Mouse (Mus musculus) cerebellum, adult 8-10 months (tissue): ENCODE measurements around the gene Gxylt2.

ENCODE experiments used
- DNase-seq: peaks from one replicate; pipeline ENCODE4 v3.0.0; 2022

The Gxylt2 gene

GRCm38 (mm10) chr6:100802381-100803083 lies 98.0 kb downstream of the Gxylt2 start:
- no peak for DNase-seq

DNA sequence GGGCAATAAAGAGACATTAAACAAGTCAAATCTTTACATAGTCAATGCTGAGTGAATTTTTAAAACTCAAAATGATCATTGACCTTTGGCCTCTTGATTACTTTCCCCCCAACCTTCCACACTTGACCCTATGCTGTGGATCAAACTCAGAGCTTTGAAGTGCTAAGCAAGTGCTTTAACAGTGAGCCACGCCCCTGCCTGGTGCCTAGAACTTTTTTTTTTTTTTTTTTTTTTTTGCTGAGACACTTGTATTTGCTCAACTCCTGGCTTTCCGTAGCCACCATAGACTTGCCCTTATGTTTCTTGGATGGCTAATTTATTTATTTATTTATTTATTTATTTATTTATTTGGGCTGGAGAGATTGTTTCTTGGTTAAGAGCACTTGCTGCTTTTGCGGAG lies 98.7 kb downstream of the Gxylt2 start:
- no peak for DNase-seq

DNA sequence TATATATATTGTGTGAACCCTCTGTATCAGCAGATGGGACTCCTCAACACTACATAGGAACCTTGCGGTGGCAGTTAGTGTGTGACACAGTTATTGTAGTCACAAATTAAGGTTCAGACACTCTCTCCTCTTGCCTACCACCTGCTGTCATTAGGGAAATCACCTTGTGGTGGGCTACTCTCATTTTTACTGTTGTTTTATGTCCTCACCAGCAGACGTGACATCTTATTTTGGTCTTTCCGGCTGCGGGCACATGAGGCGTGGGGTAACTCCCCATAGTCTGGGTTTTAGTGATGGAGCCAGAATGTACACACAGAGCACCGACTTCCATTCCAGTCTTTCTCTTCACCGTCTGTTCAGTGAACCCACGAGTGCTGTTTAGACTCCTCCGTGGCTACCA lies 102.7 kb downstream of the Gxylt2 start:
- DNase-seq: no peak

GRCm38 (mm10) chr6:100807746-100808145 lies 103.2 kb downstream of the Gxylt2 start:
- DNase-seq: no peak

- DNase-seq: no peak
Measured at GRCm38 (mm10) chr6:100808221-100808778, 103.8 kb downstream of the Gxylt2 start.

DNA sequence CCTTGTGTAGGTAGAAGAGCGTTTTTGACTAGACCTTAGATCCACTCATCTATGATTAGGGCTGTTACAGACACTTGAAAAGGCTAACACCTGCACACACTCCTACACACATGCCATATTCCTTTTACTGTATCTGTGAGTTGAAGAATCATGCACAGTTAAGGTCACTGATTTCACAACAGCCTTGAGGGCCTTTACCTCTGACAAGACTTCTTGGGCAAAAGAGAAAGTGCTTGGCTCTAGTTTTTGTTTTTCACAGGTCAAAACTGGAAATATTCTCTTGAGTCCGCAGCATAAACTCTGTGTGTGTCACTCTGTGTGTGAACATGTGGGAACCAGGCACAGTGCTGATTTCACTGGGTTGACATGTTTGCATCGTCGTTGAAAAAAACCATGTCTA lies 105.6 kb downstream of the Gxylt2 start:
- no peak for DNase-seq

DNA sequence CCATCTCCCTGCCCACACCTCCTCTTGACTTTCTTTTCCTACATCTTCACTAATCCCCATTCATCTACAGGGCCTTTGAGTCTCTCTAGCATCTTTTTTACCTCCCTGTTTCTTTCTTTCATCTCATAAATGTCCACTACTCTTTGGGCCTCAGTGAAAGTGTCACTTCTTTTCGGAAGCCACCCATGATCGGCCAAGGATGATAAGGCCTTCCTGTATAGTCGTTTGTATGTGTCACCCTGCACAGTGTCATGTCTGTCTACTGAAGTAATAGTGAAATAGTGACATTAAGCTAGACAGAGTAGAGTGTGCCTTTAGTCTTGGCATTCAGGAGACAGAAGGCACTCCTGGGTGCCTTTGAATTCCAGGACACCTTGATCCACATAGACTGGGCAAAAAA lies 107.2 kb downstream of the Gxylt2 start:
- no peak for DNase-seq

- DNase-seq: no peak
Measured at GRCm38 (mm10) chr6:100821367-100821766, 116.8 kb downstream of the Gxylt2 start.

DNA sequence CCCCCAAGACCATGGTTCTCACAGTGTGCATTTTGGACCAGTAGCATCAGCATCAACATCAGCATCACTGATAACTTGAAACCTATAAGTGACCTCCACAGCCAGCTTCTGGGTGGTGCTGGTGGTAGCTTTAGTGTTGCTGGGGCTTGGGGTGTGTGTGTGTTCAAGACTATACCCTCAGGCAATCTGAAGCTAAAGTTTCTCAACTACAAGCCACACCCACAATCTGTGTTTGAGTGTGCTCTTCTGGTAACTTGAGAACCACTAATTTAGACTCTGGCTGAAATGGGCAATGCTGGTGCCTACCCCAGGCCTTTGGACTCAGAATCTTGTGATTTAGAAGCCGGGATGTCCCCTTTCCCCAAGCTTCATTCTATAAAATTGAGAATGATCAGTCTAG lies 118.8 kb downstream of the Gxylt2 start:
- no peak for DNase-seq

DNA sequence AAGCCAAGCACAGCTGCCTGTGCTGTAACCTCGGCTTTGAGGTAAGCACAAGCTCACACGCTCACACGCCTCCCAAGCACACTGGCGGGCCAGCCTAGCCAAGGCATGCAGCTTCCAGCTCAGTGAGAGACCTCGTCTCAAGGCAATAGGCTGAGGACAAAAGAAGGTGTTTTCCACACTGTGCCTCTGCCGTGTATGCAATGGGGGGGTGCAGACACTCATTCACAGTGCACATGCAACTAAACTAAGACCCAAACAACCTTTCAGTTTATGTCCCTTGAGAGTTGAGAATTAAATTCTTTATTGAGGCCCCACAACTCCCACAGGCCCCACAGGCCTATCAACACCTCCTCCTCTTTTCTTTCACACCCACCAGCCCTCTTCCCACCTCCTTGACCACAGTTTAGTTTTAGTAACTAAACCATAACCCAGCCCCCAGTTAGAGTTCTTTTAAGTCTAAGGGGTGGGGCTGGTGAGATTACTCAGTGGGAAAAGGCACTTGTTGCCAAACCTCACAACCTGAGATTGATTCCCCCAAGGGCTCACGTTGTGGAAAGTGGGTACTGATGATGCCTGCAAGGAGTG lies 119.9 kb downstream of the Gxylt2 start:
- no peak for DNase-seq

GRCm38 (mm10) chr6:100826046-100826445 lies 121.5 kb downstream of the Gxylt2 start:
- DNase-seq: no peak

DNA sequence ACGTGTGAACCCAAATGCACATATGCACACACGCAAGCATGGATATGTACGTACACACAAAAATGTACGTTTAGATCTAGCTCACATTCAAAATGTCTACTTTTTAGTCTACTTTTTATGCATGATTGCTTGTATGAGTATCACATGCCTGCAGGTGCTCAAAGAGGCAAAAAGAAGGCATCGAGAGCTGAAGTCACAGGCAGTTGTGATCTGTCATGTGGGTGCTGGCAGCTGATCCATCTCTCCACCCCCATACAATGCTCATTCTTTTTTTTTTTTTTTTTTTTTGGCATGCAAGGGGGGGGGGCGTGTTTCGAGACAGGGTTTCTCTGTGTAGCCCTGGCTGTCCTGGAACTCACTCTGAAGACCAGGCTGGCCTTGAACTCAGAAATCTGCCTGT lies 124.0 kb downstream of the Gxylt2 start:
- no peak for DNase-seq

DNA sequence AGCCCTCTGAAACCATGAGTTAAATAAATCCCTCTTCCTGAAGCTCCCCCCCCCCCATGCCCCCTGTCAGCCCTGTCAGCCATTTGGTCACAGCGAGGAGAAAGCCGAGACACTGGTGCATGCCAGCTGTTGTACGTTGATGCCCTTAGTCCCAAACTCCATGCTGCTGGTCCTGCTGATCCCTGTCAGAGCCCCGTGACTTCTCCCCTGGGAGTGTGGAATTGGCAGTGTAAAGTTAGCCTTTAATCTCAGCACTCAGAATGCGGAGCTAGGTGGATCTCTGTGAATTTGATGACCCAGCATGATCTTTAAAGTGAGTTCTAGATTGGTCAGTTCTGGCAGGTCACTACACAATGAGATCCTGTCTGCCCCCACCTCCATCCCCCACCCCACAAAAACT lies 125.2 kb downstream of the Gxylt2 start:
- DNase-seq: no peak

DNA sequence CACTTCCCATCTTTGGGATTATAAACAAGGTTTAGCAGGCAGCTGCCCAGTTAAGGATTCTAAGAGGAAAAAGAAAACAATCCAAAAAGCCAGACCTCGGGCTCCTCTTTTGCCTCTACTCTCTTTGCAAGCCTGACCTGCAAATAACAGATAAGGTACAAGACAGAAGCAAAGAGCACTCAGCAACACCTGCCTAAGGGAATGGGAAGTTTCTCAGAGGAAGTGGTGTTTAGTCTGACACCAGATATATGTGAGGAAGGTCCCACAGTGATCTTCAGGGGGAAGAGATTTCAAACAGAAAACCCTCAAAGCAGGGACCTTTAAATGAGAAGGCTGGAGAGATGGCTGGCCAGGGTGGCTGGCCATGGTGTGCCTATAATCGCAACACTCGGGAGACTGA lies 126.7 kb downstream of the Gxylt2 start:
- DNase-seq: no peak

DNA sequence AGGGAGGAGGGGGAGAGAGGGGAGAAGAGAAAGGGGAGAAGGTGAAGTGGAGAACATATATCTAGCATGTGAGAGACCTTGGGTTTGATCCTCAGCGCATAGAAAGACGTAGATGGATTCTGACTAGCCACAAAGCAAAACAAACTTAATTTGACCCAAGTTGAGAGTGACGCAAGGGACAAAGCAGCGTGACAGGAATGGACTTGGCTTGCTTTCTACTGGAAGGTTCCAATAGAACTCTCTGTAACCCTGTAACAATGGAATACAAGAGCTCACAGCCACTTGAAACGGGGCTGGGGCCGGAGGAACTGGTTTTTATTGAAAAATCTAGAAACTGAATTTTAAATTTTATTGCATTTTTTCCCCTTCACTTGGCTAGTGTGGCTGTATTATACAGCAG lies 127.2 kb downstream of the Gxylt2 start:
- no peak for DNase-seq

DNA sequence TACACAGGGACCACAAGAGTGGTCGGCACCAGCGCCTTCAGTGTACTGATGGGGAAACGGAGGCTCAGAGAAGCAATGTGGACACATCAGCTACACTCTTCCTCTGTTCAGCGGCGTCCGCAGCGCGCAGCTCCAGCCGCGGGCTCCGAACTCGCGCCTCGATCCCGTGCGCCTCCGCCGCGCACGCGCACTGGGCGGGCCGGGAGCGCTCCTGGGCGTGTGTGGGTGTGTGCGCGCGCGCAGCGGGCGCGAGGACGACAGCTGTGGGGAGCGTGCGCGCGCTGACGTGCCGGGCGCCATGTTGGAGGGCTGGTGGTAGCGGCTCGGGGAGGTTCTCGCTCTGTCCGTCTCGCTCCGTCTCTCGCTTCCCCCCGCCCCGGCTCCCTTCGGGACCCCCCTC lies 128.8 kb downstream of the Gxylt2 start, which contains the start of gene Ppp4r2:
Gene Ppp4r2 (plus strand): TSS at position 268 of the 400 bp plus-strand sequence.
- peak; percentile 89 for DNase-seq

DNA sequence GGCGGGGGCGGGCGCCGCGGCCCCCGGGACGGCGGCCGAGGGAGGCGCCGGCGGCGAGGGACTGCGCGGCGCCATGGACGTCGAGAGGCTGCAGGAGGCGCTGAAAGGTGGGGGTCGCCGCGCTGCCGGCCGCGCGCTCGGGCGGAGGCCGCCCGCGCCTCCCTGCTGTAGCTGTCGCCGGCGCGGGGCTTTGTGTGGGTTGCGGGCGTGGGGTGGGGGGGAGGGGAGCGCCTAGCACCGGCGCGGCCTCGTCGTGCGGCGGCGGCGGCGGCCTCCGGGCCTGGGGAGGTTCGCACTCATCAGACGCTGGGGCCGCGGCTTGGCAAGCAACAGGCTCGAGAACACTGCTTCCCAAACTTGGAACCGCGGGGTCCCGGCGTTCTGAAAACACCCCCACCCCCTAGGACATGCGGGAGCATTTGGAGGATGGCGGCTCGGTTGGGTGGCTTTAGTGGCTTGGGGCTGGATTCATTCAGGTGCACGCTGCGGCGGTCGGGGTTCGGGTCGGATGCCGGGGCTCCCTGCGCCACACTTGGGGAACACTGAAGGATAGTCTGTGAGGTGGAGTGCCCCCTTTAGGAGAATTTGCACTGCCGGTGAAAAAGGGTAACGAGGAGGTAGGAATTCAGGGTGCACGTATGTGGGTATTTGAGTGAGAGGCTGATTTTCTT lies 129.4 kb downstream of the Gxylt2 start:
- peak; percentile 57 for DNase-seq

- DNase-seq: peak; percentile 16
Measured at GRCm38 (mm10) chr6:100834489-100835160, 130.1 kb downstream of the Gxylt2 start.

- no peak for DNase-seq
Measured at GRCm38 (mm10) chr6:100845058-100845457, 140.5 kb downstream of the Gxylt2 start.

DNA sequence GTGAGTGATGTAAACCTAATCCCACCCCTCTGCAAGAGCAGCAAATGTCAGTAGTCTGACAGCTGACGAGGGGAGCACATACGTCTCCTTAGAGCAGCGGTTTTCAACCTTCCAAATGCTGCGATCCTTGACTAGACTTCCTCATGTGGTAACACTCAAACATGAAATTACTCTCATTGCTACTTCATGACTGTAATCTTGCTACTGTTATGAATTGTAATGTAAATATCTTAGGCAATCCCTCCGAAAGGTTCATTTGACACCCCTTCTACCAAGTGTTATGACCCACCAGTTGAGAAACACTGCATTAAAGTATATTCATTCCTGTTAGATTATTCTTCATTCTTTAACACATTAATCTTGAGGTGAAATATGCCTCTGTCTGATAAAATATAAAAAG lies 142.7 kb downstream of the Gxylt2 start:
- no peak for DNase-seq

DNA sequence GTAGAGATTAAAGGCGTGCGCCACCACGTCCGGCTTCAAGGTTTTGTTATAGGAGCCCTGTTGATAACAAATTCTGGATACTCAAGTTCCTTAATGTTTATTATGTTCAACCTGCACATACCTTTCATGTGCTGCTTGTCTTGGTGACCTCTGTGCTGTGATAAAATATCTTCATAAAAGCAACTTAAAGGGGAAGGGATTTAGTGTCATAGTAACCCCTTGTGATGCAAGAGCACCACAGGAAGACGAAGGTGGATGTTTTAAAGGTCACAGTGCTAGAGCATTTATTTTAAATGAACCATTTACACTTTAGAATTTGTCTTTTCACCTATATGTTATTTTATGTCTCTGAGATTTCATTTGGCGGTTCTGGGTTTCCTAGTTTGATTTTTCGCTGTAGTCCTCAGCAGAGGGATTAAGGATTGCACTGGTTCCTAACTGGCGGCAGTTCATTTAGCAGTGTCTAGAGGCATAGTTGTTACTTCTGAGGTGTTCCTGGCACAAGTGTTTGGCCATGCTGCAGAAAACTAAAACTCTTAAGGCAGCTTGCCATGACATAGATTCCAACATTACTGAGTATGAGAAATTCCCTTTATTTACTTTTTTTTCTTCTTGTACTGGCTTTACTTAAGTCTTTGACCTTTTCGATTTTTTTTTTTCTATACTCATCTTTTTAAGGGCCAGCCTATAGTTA lies 144.3 kb downstream of the Gxylt2 start:
- DNase-seq: no peak

DNA sequence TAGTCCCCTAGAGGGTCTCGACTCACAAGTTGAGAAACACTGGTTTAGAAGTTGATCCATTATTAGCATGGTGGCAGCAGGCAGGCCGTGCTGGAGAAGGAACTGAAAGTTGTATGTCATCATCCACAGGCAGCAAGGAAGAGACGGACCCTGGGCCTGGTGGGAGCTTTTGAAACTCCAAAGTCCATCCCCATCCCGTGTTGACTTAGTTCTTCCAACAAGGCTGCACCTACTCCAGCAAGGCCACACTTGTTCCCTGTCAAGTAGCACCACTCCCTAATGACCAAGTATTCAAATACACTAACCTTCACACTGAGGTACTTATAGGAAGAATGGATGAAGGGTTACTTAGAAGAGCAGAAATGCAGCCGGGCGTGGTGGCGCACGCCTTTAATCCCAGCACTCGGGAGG lies 146.1 kb downstream of the Gxylt2 start:
- DNase-seq: no peak

GRCm38 (mm10) chr6:100851083-100851482 lies 146.5 kb downstream of the Gxylt2 start:
- DNase-seq: no peak
